Mouse (Mus musculus) urinary bladder, postnatal 14 days (tissue): ENCODE data around the gene Emc7.

Source experiments
- DNase-seq: peaks from one replicate; pipeline ENCODE4 v3.0.0; 2021; ENCODE audit warnings: low spot score

Emc7 gene

GRCm38 (mm10) chr2:112520526-112521482 lies 66.0 kb downstream of the Emc7 start:
- no peak for DNase-seq
